ENCODE assay signal across 8 mouse cellular contexts in the genomic region with DNA sequence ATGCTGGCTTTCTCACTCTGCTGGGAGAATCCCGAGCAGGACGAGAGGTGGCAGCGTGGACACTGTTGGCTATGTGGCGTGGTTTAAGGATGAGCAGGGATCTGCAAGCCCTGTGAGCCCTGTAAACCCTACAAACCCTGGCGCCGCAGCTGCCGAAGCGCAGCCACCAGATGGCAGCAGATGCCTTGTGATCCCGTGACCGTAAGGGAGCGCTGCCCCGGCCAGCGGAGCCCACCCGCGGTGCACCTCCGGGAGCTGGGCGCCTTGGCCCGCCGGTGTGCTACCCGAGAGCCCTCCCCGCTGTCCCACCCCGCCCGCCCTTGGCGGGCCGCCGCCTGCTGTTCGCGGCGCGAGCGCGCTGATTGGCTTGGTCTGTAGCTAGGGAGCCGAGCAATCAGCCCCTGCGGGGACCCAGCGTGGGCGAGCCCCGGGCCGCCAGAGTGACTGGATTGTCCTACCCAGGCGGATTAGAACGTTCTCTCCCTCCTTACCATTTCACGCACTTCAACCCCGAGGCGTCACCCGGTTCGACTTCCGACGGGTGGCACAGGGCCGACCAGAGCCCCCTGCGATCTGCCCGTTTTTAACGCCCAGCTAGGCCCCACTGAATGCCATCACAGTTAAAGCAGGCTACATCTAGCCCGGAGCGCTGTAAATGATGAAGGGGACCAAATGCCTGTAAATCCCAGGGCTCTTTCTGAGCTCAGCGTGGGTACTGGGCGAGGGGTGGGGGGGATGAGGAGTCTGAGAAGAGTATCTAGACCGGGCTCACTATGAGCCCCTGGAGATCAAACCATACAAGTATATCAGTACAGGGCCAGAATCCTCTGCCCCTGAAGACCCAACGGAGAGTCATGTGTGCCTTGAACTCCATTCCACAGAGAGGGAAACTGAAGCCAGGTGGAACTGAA. TPM values are rescaled to one million over a fixed set of nuclear protein-coding genes. Genes with fewer than 3 reads are reported as not detected.
DNase-seq lines count a peak whose midpoint lies in the region; ATAC-seq and TF ChIP-seq lines count a peak whose summit lies in the region.

No protein-coding gene starts in this region.

- peak overlapping the region; percentile 78 for H3K4me2 ChIP-seq in heart, embryonic 12.5 days
- peak overlapping the region; percentile 83 for H3K4me2 ChIP-seq in kidney, embryonic 16.5 days (replicated peaks; ENCODE audit: low read depth, low read length)
- peak overlapping the region; percentile 55 for H3K4me2 ChIP-seq in myocyte (ENCODE audit: low read depth)

- no peak overlapping the region for H3ac ChIP-seq in myocyte (ENCODE audit: control insufficient read depth, insufficient read length)

- peak overlapping the region; percentile 59 for H3K4me3 ChIP-seq in erythroblast, embryonic 14.5 days (replicated peaks)
- H3K4me3 ChIP-seq in heart, embryonic 12.5 days = peak overlapping the region; percentile 55
- H3K4me3 ChIP-seq in kidney, embryonic 16.5 days (ENCODE audit: low read length) = peak overlapping the region; percentile 60
- H3K4me3 ChIP-seq in liver, adult 2 months (ENCODE audit: insufficient read depth, low read depth, low read length) = peak overlapping the region; percentile 60
- H3K4me3 ChIP-seq in myocyte = no peak overlapping the region

- peaks cover 2% of the 10 kb centered on the region; the same call in 1 of the 2 replicates for H3K27me3 ChIP-seq in erythroblast, embryonic 14.5 days (ENCODE audit: control insufficient read depth)
- H3K27me3 ChIP-seq in heart, embryonic 12.5 days (replicated peaks) = no peaks in the 10 kb centered on the region
- H3K27me3 ChIP-seq in kidney, embryonic 16.5 days (ENCODE audit: insufficient read depth, low read length) = no peaks in the 10 kb centered on the region
- no peaks in the 10 kb centered on the region for H3K27me3 ChIP-seq in liver, adult 2 months (ENCODE audit: control insufficient read depth, insufficient read depth, low read length)
- H3K27me3 ChIP-seq in myocyte (ENCODE audit: control insufficient read depth, insufficient read depth, insufficient read length) = peaks cover 2% of the 10 kb centered on the region

- peak; percentile 95 for TF ChIP-seq CTCF in liver, adult 2 months (IDR thresholded peaks at IDR 0.05; ENCODE audit: low read depth, low read length)

- no peak for TF ChIP-seq POLR2A in liver, adult 2 months (IDR thresholded peaks at IDR 0.05; ENCODE audit: extremely low read depth, insufficient read depth, low read length)
- no peak for TF ChIP-seq POLR2A in myocyte (IDR thresholded peaks at IDR 0.05; ENCODE audit: insufficient read length, low read depth)

- H3K4me1 ChIP-seq in erythroblast, embryonic 14.5 days (ENCODE audit: control insufficient read depth) = peaks cover 11% of the 10 kb centered on the region
- H3K4me1 ChIP-seq in heart, embryonic 12.5 days (replicated peaks) = peaks cover 22% of the 10 kb centered on the region
- H3K4me1 ChIP-seq in kidney, embryonic 16.5 days (ENCODE audit: insufficient read depth, low read length) = peaks cover 3% of the 10 kb centered on the region; the same call in 1 of the 2 replicates
- H3K4me1 ChIP-seq in liver, adult 2 months (ENCODE audit: control insufficient read depth, insufficient read depth, low read length) = peaks cover 2% of the 10 kb centered on the region; the same call in 1 of the 2 replicates

- 2% methylated on average over 54 of the region's 57 CpGs for WGBS in heart, embryonic 12.5 days
- WGBS in kidney, embryonic 16.5 days = under 1% methylated on average over 56 of the region's 57 CpGs
- WGBS in liver, adult 2 months = 3% methylated on average over 57 of the region's 57 CpGs

- DNase-seq in CD4-positive helper T cell, adult 2 months (ENCODE audit: low read depth, low spot score) = peak; percentile 85
- peak; percentile 63 for DNase-seq in brain, embryonic 18.5 days (ENCODE audit: low read depth, low spot score)
- peak; percentile 58 for DNase-seq in liver, adult 2 months (ENCODE audit: extremely low read depth, low read depth, low spot score)
- DNase-seq in spleen, postnatal 4 days (ENCODE audit: low spot score in 2 of 2) = peak; percentile 79 to 92

- no peaks in the 10 kb centered on the region for H3K79me2 ChIP-seq in liver, adult 2 months (ENCODE audit: control insufficient read depth, insufficient read depth, low read length)
- no peaks in the 10 kb centered on the region for H3K79me2 ChIP-seq in myocyte (ENCODE audit: control insufficient read depth, insufficient read depth)

- no peaks in the 10 kb centered on the region for H3K36me3 ChIP-seq in erythroblast, embryonic 14.5 days (ENCODE audit: control insufficient read depth)
- no peaks in the 10 kb centered on the region for H3K36me3 ChIP-seq in heart, embryonic 12.5 days
- H3K36me3 ChIP-seq in kidney, embryonic 16.5 days (ENCODE audit: insufficient read depth, low read length) = no peaks in the 10 kb centered on the region
- H3K36me3 ChIP-seq in liver, adult 2 months (ENCODE audit: control insufficient read depth, insufficient read depth, low read length) = no peaks in the 10 kb centered on the region
- no peaks in the 10 kb centered on the region for H3K36me3 ChIP-seq in myocyte (ENCODE audit: control insufficient read depth, insufficient read depth)

- H3K9ac ChIP-seq in heart, embryonic 12.5 days = peak overlapping the region; percentile 68
- H3K9ac ChIP-seq in kidney, embryonic 16.5 days (replicated peaks; ENCODE audit: low read length) = peak overlapping the region; percentile 78
- peak overlapping the region; percentile 51 for H3K9ac ChIP-seq in liver, adult 2 months (ENCODE audit: low read depth, low read length)

- peak; percentile 86 for ATAC-seq in heart, embryonic 12.5 days (ENCODE audit: insufficient number of reproducible peaks, low FRiP score)
- peak; percentile 94 for ATAC-seq in kidney, embryonic 16.5 days (ENCODE audit: low FRiP score, low TSS enrichment)

- H3K9me3 ChIP-seq in erythroblast, embryonic 14.5 days (ENCODE audit: control insufficient read depth, low read length) = no peaks in the 10 kb centered on the region
- H3K9me3 ChIP-seq in heart, embryonic 12.5 days (replicated peaks) = no peaks in the 10 kb centered on the region
- no peaks in the 10 kb centered on the region for H3K9me3 ChIP-seq in kidney, embryonic 16.5 days (ENCODE audit: low read length)

- no peak overlapping the region for H3K27ac ChIP-seq in heart, embryonic 12.5 days (ENCODE audit: poor library complexity, severe bottlenecking)
- H3K27ac ChIP-seq in kidney, embryonic 16.5 days (ENCODE audit: low read length) = 0 out of 2 replicates have a peak overlapping the region, but pooled peaks have one; percentile 25
- no peak overlapping the region for H3K27ac ChIP-seq in liver, adult 2 months (replicated peaks; ENCODE audit: insufficient read depth, low read depth, low read length)

TF ChIP-seq in myocyte, 11 proteins besides CTCF, POLR2A, EP300 and RAD21:
- no peak for TF ChIP-seq CEBPB (IDR thresholded peaks at IDR 0.05; ENCODE audit: insufficient read depth, poor library complexity, severe bottlenecking)
- TF ChIP-seq MYOG (IDR thresholded peaks at IDR 0.05; ENCODE audit: control insufficient read depth in 1 of 3, insufficient read depth in 1 of 3, insufficient read length in 2 of 3, low read depth in 2 of 3) = peak in 1 of 3 experiments; percentile 61
- no peak for TF ChIP-seq SRF (IDR thresholded peaks at IDR 0.05; ENCODE audit: control insufficient read depth, insufficient read length, low read depth)
- no peak for TF ChIP-seq POLR2AphosphoS2 (IDR thresholded peaks at IDR 0.05; ENCODE audit: insufficient read length, low read depth)
- TF ChIP-seq TCF3 (IDR thresholded peaks at IDR 0.05; ENCODE audit: insufficient read length, low read depth) = no peak
- peak in 1 of 3 experiments; percentile 65 for TF ChIP-seq MYOD1 (IDR thresholded peaks at IDR 0.05; ENCODE audit: control insufficient read depth in 1 of 3, insufficient read length in 2 of 3, low read depth in 2 of 3)
- TF ChIP-seq E2F4 (IDR thresholded peaks at IDR 0.05; ENCODE audit: insufficient read depth) = no peak
- TF ChIP-seq REST (IDR thresholded peaks at IDR 0.05; ENCODE audit: insufficient read depth, insufficient read length) = no peak
- no peak for TF ChIP-seq USF1 (IDR thresholded peaks at IDR 0.05; ENCODE audit: low read depth)
- no peak for TF ChIP-seq MAX (IDR thresholded peaks at IDR 0.05; ENCODE audit: low read depth)
- TF ChIP-seq TCF12 (IDR thresholded peaks at IDR 0.05; ENCODE audit: insufficient read depth, poor library complexity, severe bottlenecking) = no peak

RNA-seq across cellular contexts. Expression of gene Uri1, which starts 38.0 kb away (rescaled TPM):
- 0.25 and 0.35 TPM in 2 replicates for polyA plus RNA-seq in erythroblast, embryonic 14.5 days (2012)
- polyA plus RNA-seq in heart, embryonic 12.5 days (2016; fragmentation: Nextera tagmentation; extraction: Ambion mirVana) = 43.5 and 44.2 TPM in 2 replicates
- polyA plus RNA-seq in kidney, embryonic 16.5 days (2015; fragmentation: Nextera tagmentation; extraction: Ambion mirVana) = 42.0 and 43.9 TPM in 2 replicates
- 12.1 and 13.9 TPM in 2 replicates for total RNA-seq in liver, adult 2 months (2014; rRNA removed)
- 5.5 and 6.2 TPM in 2 replicates for polyA plus RNA-seq in liver, adult 2 months (2012; rRNA removed)
- 13.4 TPM for polyA plus RNA-seq in myocyte (2012; fragmentation: generic; extraction: Trizol)

RNA-seq across cellular contexts. Expression of gene Ccne1, which starts 46.0 kb away (rescaled TPM):
- 10.1 and 12.0 TPM in 2 replicates for polyA plus RNA-seq in erythroblast, embryonic 14.5 days (2012)
- 47.9 and 48.1 TPM in 2 replicates for polyA plus RNA-seq in heart, embryonic 12.5 days (2016; fragmentation: Nextera tagmentation; extraction: Ambion mirVana)
- polyA plus RNA-seq in kidney, embryonic 16.5 days (2015; fragmentation: Nextera tagmentation; extraction: Ambion mirVana) = 59.9 and 63.7 TPM in 2 replicates
- 0.34 and 0.37 TPM in 2 replicates for total RNA-seq in liver, adult 2 months (2014; rRNA removed)
- polyA plus RNA-seq in liver, adult 2 months (2012; rRNA removed) = 0.37 and 0.41 TPM in 2 replicates
- polyA plus RNA-seq in myocyte (2012; fragmentation: generic; extraction: Trizol) = 7.4 TPM
